Mouse (Mus musculus) embryo, embryonic 10 days (tissue): Measurements from ENCODE around the gene Nmnat2.
"Not testable (repeated sequence)": the region's sequence is repeated elsewhere in the genome, so short reads cannot be mapped to it uniquely, and the experiment has no call there.

Source experiments
- DNase-seq: peaks from one replicate; pipeline ENCODE4 v3.0.0-alpha.2; 2015; ENCODE audit warnings: low spot score

Nmnat2 gene

GRCm38 (mm10) chr1:153054112-153054821 lies 99.5 kb downstream of the Nmnat2 start:
- peak; percentile 77 for DNase-seq

GRCm38 (mm10) chr1:153058290-153058689 lies 103.5 kb downstream of the Nmnat2 start:
- no peak for DNase-seq

- DNase-seq: no peak
Observed at GRCm38 (mm10) chr1:153059626-153060025, 104.8 kb downstream of the Nmnat2 start.

GRCm38 (mm10) chr1:153062547-153062946 lies 107.8 kb downstream of the Nmnat2 start:
- DNase-seq: peak; percentile 58

GRCm38 (mm10) chr1:153064784-153065390 lies 110.1 kb downstream of the Nmnat2 start:
- no peak for DNase-seq

- DNase-seq: no peak
Observed at GRCm38 (mm10) chr1:153065473-153066386, 110.9 kb downstream of the Nmnat2 start.

GRCm38 (mm10) chr1:153066387-153066781 lies 111.6 kb downstream of the Nmnat2 start:
- DNase-seq: no peak

- DNase-seq: peak; percentile 59
Observed at GRCm38 (mm10) chr1:153071563-153071962, 116.8 kb downstream of the Nmnat2 start.

- DNase-seq: peak; percentile 24
Observed at GRCm38 (mm10) chr1:153071995-153072394, 117.2 kb downstream of the Nmnat2 start.

GRCm38 (mm10) chr1:153072711-153073110 lies 117.9 kb downstream of the Nmnat2 start:
- no peak for DNase-seq

GRCm38 (mm10) chr1:153073441-153073840 lies 118.6 kb downstream of the Nmnat2 start:
- DNase-seq: peak; percentile 20

GRCm38 (mm10) chr1:153075087-153075736 lies 120.4 kb downstream of the Nmnat2 start:
- DNase-seq: no peak

- DNase-seq: no peak
Observed at GRCm38 (mm10) chr1:153075955-153076354, 121.2 kb downstream of the Nmnat2 start.

- not testable (repeated sequence) for DNase-seq
Observed at GRCm38 (mm10) chr1:153083233-153083632, 128.4 kb downstream of the Nmnat2 start.

GRCm38 (mm10) chr1:153084191-153084590 lies 129.4 kb downstream of the Nmnat2 start:
- no peak for DNase-seq

- no peak for DNase-seq
Observed at GRCm38 (mm10) chr1:153085198-153085597, 130.4 kb downstream of the Nmnat2 start.

- DNase-seq: no peak
Observed at GRCm38 (mm10) chr1:153087771-153088170, 133.0 kb downstream of the Nmnat2 start.

- no peak for DNase-seq
Observed at GRCm38 (mm10) chr1:153090081-153090480, 135.3 kb downstream of the Nmnat2 start.

GRCm38 (mm10) chr1:153090807-153091206 lies 136.0 kb downstream of the Nmnat2 start:
- peak; percentile 34 for DNase-seq

- DNase-seq: peak; percentile 74
Observed at GRCm38 (mm10) chr1:153091438-153092236, 136.8 kb downstream of the Nmnat2 start.
